Mouse (Mus musculus) embryonic facial prominence, embryonic 11.5 days (tissue): ENCODE measurements around the gene Ptpn14. TPM values are rescaled to one million over a fixed set of nuclear protein-coding genes. Genes with fewer than 3 reads are reported as not detected.

Experiments used
- ATAC-seq: fragments of 200-750 bp; cut with Nextera tagmentation; replicated peaks from 2 replicates; pipeline ENCODE4 v1.8.0; 2017; ENCODE audit warnings: low read depth; ENCODE audit not compliant: insufficient number of reproducible peaks, low FRiP score, low TSS enrichment
- DNase-seq: peaks from one replicate; pipeline ENCODE4 v3.0.0-alpha.2; 2015; ENCODE audit warnings: low spot score
- H3K27ac ChIP-seq: fragments of 300-500 bp; sonication (generic); replicated peaks from 2 replicates; pipeline ENCODE4 v1.5.1; 2014; ENCODE audit warnings: mild to moderate bottlenecking, low read depth, low read length, control low read depth
- H3K27me3 ChIP-seq: fragments of 300-500 bp; sonication (generic); 2 replicates; pipeline ENCODE4 v1.6.1; 2014; ENCODE audit warnings: mild to moderate bottlenecking, low read length, moderate library complexity, mixed read lengths; ENCODE audit not compliant: control insufficient read depth, insufficient read depth
- H3K36me3 ChIP-seq: fragments of 300-500 bp; sonication (generic); replicated peaks from 2 replicates; pipeline ENCODE4 v1.6.1; 2014; ENCODE audit warnings: low read depth, mild to moderate bottlenecking, low read length, moderate library complexity, mixed read lengths; ENCODE audit not compliant: control insufficient read depth, insufficient read depth
- H3K4me1 ChIP-seq: fragments of 300-500 bp; sonication (generic); 2 replicates; pipeline ENCODE4 v1.6.1; 2014; ENCODE audit warnings: low read length, mixed read lengths; ENCODE audit not compliant: control insufficient read depth, insufficient read depth
- H3K4me2 ChIP-seq: fragments of 300-500 bp; sonication (generic); 2 replicates; pipeline ENCODE4 v1.6.1; 2014; ENCODE audit warnings: low read depth, mild to moderate bottlenecking, control low read depth, low read length, moderate library complexity
- H3K4me3 ChIP-seq: fragments of 300-500 bp; sonication (generic); 2 replicates; pipeline ENCODE4 v1.5.1; 2014; ENCODE audit warnings: low read depth, low read length, control low read depth
- H3K9ac ChIP-seq: fragments of 300-500 bp; sonication (generic); replicated peaks from 2 replicates; pipeline ENCODE4 v1.6.1; 2014; ENCODE audit warnings: mild to moderate bottlenecking, control low read depth, low read length
- H3K9me3 ChIP-seq: fragments of 300-500 bp; sonication (generic); replicated peaks from 2 replicates; pipeline ENCODE4 v1.6.1; 2016; ENCODE audit warnings: mild to moderate bottlenecking, low read length, inconsistent platforms, mixed read lengths; ENCODE audit not compliant: control insufficient read depth
- WGBS: fragments of 180-500 bp; shearing (Covaris S2); extraction: QIAGEN DNeasy Blood & Tissue Kit; methylation state at CpG from one replicate; pipeline ENCODE4 v1.1.7; 2014; 5-methylcytosine and 5-hydroxymethylcytosine counted together
- polyA plus RNA-seq: library from polyadenylated mRNA; unstranded; fragments of >200 nt; fragmentation: Nextera tagmentation; extraction: Ambion mirVana; gene quantifications from 2 replicates; pipeline ENCODE4 v1.2.1, GENCODE M21; 2014

The Ptpn14 gene
- polyA plus RNA-seq, 1 experiment from 2014 or later = 8.0 TPM

DNA sequence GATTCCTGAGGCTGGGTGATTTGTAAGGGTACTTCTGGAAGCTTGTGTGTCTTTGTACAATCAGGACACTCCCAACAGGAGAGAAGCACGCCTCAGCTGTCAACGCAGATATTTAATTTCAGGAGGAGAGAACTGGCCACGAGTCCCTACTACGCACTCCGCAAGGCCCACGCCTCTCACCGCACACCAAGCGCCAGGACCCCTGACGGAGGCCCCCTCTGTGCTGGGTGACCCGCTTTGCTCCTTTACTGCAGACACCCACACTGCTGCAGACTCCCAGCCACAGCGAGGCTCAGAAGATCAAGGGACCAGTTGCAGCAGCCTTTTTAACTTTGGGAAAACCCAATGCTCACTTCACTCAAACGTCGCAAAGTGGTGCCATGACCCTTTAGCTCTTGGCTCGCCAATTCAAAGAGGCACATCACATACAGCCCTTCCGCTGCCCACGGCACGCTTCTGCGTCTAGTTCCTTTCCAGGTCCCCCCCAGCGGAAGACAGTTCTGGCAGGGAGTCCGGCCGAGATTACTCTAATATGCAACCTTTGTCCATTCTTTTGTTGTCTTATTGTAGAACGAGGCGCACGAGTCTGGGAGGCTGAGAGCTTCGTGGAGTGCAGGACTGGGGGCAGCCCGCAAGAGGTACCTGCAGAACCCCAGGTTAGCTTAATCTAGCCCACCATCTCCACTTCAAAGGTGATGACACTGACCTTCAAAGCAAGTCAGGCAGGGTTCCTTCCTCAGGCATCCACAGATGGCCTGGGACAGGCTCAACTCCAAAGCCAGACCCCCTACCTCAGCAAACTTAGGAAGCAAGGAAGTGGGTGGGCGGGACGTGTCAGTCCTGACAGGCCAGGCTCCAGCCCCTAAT is 192.9 kb downstream of the Ptpn14 start:
- H3K9me3 ChIP-seq = no peaks in the 10 kb centered on the region
- DNase-seq = peak; percentile 60
- H3K27ac ChIP-seq = no peak overlapping the region

DNA sequence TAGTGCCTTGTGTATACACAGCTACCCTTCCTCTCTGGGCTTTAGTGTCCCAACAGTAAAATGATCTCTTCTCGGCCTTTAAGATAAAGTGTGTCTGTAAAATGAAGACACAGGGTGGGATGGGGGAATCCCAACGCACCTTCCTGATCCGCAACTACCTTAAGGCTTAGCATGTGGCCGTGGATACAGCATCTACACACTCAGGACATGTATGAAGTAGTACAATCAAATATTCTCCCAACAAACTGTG is 193.4 kb downstream of the Ptpn14 start:
- Histone ChIP-seq H3K4me3 (peak overlapping the region; percentile 77), H3K27me3 (no peaks in the 10 kb centered on the region), H3K27ac (no peak overlapping the region), H3K4me2 (peak overlapping the region; percentile 95), H3K4me1 (peaks cover 3% of the 10 kb centered on the region), H3K9me3 (no peaks in the 10 kb centered on the region), H3K9ac (peak overlapping the region; percentile 90), H3K36me3 (no peaks in the 10 kb centered on the region)
- ATAC-seq (no peak), DNase-seq (no peak)
- WGBS = 2% methylated on average over 4 of the region's 4 CpGs

More for the DNA sequence above, 192.9 kb downstream of the Ptpn14 start:
- no peaks in the 10 kb centered on the region for H3K36me3 ChIP-seq
- ATAC-seq = peak; percentile 32; the same call in 1 of the 2 replicates
- H3K4me3 ChIP-seq = peak overlapping the region; percentile 77
- peak overlapping the region; percentile 36; the same call in 1 of the 2 replicates for H3K9ac ChIP-seq
- H3K4me2 ChIP-seq = peak overlapping the region; percentile 95
- WGBS = 44% methylated on average over 28 of the region's 28 CpGs
- H3K27me3 ChIP-seq = no peaks in the 10 kb centered on the region
- H3K4me1 ChIP-seq = peaks cover 3% of the 10 kb centered on the region

DNA sequence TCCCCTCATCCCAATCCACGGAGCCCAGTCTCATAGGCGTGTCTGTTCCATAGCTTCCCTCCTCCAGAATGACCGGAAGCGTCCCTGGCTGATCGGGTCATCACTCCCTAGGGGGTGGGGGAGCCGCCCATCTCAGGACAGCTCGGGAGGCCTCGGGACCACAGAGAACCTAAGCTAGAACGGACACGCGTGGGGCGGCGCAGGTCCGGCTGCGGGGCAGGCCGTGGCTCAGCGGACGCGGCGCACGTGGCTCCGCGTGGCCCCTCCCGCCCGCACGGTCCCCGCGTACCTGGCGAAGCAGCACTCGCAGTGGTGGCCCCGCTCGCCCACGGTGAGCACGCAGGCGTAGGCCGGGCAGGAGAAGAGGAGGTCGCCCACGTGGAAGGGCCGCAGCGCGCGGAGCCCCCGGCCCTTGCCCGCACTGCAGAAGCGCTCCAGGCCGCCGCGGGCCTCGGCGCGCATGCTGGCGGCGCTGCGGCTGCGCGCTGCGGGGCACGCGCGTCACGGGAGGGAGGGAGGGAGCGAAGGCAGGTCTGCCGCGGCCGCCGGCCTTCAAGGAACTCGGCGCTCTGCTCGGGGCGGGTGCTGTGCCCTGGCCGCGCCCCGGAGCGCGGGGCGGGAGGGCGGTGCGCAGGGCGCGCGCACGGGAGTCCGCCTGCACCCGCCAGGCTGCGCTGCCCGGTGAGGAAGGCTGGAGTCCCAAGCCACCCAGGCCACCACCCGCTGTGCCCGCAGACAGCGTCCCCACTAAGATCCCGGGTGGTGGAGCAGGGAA is 193.9 kb downstream of the Ptpn14 start, which contains the start of gene Smyd2:
TSS of gene Smyd2 (minus strand) at position 546 of the 775 bp plus-strand sequence.
- Histone ChIP-seq H3K27me3 (no peaks in the 10 kb centered on the region), H3K27ac (0 out of 2 replicates have a peak within 1 kb of the TSS, but pooled peaks have one; percentile 24), H3K4me2 (peak within 1 kb of the TSS; percentile 95), H3K4me1 (peaks cover 3% of the 10 kb centered on the region), H3K9ac (peak within 1 kb of the TSS; percentile 90), H3K4me3 (peak within 1 kb of the TSS; percentile 77), H3K9me3 (no peaks in the 10 kb centered on the region), H3K36me3 (no peaks in the 10 kb centered on the region)
- peak; percentile 84 for DNase-seq
- peak; percentile 84 for ATAC-seq
- WGBS = under 1% methylated on average over 52 of the region's 90 CpGs

DNA sequence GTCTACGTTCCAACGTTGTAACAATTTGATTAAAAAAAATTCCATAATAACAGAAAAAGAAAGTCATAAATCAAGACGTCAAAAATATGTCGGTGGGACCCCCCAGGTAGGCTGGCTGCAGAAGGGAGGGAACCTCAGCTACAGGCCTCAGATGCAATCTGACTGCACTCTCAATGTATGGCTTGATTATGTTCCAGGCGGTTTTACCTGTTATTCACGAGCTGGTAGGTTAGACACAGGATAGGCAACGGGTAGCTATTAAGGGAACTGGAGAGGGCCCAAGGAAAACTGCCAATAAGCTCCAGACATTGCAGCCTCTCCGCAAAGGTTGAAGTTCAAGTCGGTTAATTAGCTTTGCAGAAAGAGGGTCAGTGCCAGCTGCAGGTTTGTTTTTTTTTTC is 194.7 kb downstream of the Ptpn14 start:
- H3K36me3 ChIP-seq = no peaks in the 10 kb centered on the region
- peak overlapping the region; percentile 77 for H3K4me3 ChIP-seq
- DNase-seq (no peak), ATAC-seq (no peak)
- H3K27me3 ChIP-seq = no peaks in the 10 kb centered on the region
- peaks cover 3% of the 10 kb centered on the region for H3K4me1 ChIP-seq
- H3K4me2 ChIP-seq = peak overlapping the region; percentile 95; the same call in 1 of the 2 replicates
- no peak overlapping the region for H3K27ac ChIP-seq
- no peaks in the 10 kb centered on the region for H3K9me3 ChIP-seq
- 9% methylated on average over 9 of the region's 9 CpGs for WGBS
- H3K9ac ChIP-seq = no peak overlapping the region; the same call in 1 of the 2 replicates

DNA sequence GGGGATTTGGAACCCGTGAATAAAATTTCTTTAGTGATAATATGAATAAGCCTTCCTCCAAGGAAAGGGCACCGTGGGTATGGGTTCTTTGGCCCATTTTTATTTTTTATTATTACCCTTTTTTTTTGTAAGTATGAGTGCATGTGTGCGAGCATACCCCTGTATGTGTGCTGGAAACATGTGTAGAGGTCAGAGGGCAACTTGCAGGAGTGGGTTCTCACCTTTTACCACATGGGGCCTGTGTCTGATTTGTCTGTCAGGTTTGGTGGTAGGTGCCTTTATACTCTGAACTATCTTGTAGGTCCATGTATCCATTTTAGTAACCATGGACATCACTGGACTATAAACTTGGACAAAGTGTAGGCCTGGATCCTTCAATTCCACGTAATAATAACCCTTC is 195.1 kb downstream of the Ptpn14 start:
- ATAC-seq (no peak), DNase-seq (no peak)
- Histone ChIP-seq H3K4me1 (peaks cover 3% of the 10 kb centered on the region), H3K4me2 (no peak overlapping the region), H3K4me3 (no peak overlapping the region), H3K36me3 (no peaks in the 10 kb centered on the region), H3K9ac (no peak overlapping the region), H3K27ac (no peak overlapping the region), H3K27me3 (no peaks in the 10 kb centered on the region), H3K9me3 (no peaks in the 10 kb centered on the region)
- 68% methylated on average over 4 of the region's 4 CpGs for WGBS

DNA sequence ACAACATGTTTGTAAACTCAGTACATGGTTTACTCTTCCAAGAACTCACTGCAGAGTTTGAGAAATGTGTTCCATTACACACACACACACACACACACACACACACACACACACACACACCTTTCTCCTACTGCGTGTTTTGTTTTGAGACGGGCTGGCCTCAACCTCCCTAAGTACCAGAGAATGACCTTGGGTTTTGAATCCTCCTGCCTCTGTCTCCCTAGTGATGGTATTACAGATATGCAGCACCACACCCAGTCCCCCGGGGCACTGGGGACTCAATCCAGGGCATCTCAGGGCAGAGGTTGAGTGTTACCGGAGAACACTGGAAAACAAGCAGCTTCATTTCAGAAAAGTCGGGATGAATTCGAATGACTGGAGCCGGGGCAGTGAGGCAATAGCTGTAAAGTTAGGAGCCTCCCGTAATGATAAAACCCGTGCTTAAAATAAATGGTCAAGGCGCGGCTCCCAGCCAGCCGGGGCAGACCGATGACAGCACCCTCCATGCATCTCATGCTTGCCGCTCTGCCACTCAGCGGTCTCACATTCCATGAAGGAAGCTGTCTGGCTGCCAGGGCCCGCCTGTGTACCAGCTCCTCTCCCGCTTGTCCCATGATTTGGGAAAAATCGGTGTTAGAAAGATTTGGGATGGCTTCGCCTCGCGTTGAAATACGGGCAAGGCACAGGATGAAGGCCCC is 196.0 kb downstream of the Ptpn14 start:
- H3K9ac ChIP-seq = no peak overlapping the region
- no peak overlapping the region for H3K27ac ChIP-seq
- H3K4me2 ChIP-seq = no peak overlapping the region
- H3K4me1 ChIP-seq = peaks cover 3% of the 10 kb centered on the region
- WGBS = 80% methylated on average over 22 of the region's 22 CpGs
- no peaks in the 10 kb centered on the region for H3K27me3 ChIP-seq
- DNase-seq (no peak), ATAC-seq (no peak)
- no peak overlapping the region for H3K4me3 ChIP-seq
- H3K9me3 ChIP-seq = no peaks in the 10 kb centered on the region
- H3K36me3 ChIP-seq = no peaks in the 10 kb centered on the region

DNA sequence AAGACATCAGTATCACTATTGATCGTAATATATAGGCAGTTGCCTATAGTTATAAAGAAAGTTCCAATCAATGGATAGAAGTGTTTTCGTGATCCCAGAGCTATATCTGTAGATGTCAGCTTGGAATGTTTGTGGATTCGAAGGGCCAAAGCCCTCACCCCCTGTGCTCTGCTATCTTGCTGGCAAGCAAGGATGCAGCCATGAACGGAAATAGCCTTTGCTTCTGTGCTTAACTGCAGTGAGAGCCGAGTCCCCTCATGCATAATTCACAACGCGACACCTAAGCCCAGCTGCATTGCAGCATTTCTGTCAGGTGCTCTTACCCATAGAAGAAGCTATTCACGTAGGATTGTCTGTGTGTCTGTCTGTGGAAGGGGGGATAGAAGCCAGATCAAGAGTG is 198.2 kb downstream of the Ptpn14 start:
- H3K4me1 ChIP-seq = no peaks in the 10 kb centered on the region; the same call in none of the 2 replicates
- no peak overlapping the region for H3K27ac ChIP-seq
- H3K4me2 ChIP-seq = no peak overlapping the region
- no peak overlapping the region for H3K4me3 ChIP-seq
- no peaks in the 10 kb centered on the region for H3K9me3 ChIP-seq
- H3K9ac ChIP-seq = no peak overlapping the region
- DNase-seq (no peak), ATAC-seq (no peak)
- WGBS = 70% methylated on average over 8 of the region's 8 CpGs
- no peaks in the 10 kb centered on the region for H3K27me3 ChIP-seq
- H3K36me3 ChIP-seq = no peaks in the 10 kb centered on the region
